Mouse (Mus musculus): ENCODE measurements around the gene Cog7. TPM values are rescaled to one million over a fixed set of nuclear protein-coding genes. Genes with fewer than 3 reads are reported as not detected.

Gene Cog7
- polyA plus RNA-seq, 1 experiment = 14.1 TPM

- H3K27ac ChIP-seq (ENCODE audit: control insufficient read depth, insufficient read depth, low read length) = no peak overlapping the region
- TF ChIP-seq CTCF (IDR thresholded peaks at IDR 0.05; ENCODE audit: borderline replicate concordance, control insufficient read depth, extremely low read depth, insufficient read depth, low read length, poor library complexity) = no peak
- TF ChIP-seq POLR2A (IDR thresholded peaks at IDR 0.05; ENCODE audit: control insufficient read depth, extremely low read depth, insufficient read depth, low read length, poor library complexity) = no peak
- H3K27me3 ChIP-seq (ENCODE audit: control insufficient read depth, insufficient read depth, low read length) = no peaks in the 10 kb centered on the region
- no peaks in the 10 kb centered on the region for H3K4me1 ChIP-seq (replicated peaks; ENCODE audit: control insufficient read depth, insufficient read depth, low read length)
- WGBS = 90% methylated on average over 7 of the region's 7 CpGs
- no peak for DNase-seq
- no peaks in the 10 kb centered on the region for H3K36me3 ChIP-seq (ENCODE audit: control insufficient read depth, insufficient read depth, low read length)
- no peak overlapping the region for H3K4me3 ChIP-seq (ENCODE audit: control insufficient read depth, insufficient read depth, low read length)
Measured at GRCm38 (mm10) chr7:121840810-121841209, 140.7 kb downstream of the Cog7 start.

DNA sequence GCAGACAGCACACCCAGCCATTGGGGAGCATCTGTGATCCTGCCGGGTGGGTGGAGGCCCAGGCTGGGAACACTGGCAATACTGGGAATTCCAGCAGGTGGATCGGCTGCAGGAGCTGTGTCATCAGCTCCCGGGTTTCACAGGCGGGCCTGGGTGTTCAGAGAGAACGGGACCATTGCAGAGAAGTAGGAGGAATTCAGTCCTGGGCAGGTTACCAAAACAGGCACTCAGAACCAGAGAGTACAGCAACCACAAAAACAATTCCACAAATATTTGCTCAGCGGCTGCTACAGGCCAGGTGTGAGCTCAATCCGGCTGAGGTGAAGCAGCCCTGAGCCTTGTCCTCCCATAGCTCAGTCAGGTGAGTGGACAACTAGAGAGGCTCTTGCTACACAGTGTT is 144.7 kb downstream of the Cog7 start:
- DNase-seq = no peak
- 94% methylated on average over 7 of the region's 7 CpGs for WGBS
- no peaks in the 10 kb centered on the region for H3K27me3 ChIP-seq (ENCODE audit: control insufficient read depth, insufficient read depth, low read length)
- no peak for TF ChIP-seq POLR2A (IDR thresholded peaks at IDR 0.05; ENCODE audit: control insufficient read depth, extremely low read depth, insufficient read depth, low read length, poor library complexity)
- no peak for TF ChIP-seq CTCF (IDR thresholded peaks at IDR 0.05; ENCODE audit: borderline replicate concordance, control insufficient read depth, extremely low read depth, insufficient read depth, low read length, poor library complexity)
- H3K27ac ChIP-seq (ENCODE audit: control insufficient read depth, insufficient read depth, low read length) = no peak overlapping the region
- H3K4me1 ChIP-seq (replicated peaks; ENCODE audit: control insufficient read depth, insufficient read depth, low read length) = no peaks in the 10 kb centered on the region
- no peak overlapping the region for H3K4me3 ChIP-seq (ENCODE audit: control insufficient read depth, insufficient read depth, low read length)
- H3K36me3 ChIP-seq (ENCODE audit: control insufficient read depth, insufficient read depth, low read length) = no peaks in the 10 kb centered on the region

DNA sequence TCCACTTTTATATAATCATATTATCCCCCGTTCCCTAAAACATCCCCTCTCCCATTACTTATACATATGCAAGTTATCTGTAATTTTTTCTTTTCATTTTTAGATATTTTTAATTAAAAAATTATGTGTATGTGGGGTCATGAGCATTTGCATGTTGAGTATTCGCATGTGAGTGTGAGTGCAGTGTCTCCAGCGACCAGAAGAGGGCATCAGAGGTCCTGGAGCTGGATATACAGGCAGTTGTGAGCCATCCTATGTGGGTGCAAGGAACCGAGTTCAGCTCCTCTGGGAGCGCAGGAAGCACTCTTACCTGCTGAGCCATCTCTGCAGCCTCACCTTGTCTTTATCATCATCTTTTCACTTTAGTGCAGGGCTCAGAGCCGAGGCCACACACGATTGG is 146.1 kb downstream of the Cog7 start:
- no peaks in the 10 kb centered on the region for H3K27me3 ChIP-seq (ENCODE audit: control insufficient read depth, insufficient read depth, low read length)
- 81% methylated on average over 7 of the region's 7 CpGs for WGBS
- no peak for TF ChIP-seq CTCF (IDR thresholded peaks at IDR 0.05; ENCODE audit: borderline replicate concordance, control insufficient read depth, extremely low read depth, insufficient read depth, low read length, poor library complexity)
- no peak for TF ChIP-seq POLR2A (IDR thresholded peaks at IDR 0.05; ENCODE audit: control insufficient read depth, extremely low read depth, insufficient read depth, low read length, poor library complexity)
- no peak overlapping the region for H3K4me3 ChIP-seq (ENCODE audit: control insufficient read depth, insufficient read depth, low read length)
- H3K36me3 ChIP-seq (ENCODE audit: control insufficient read depth, insufficient read depth, low read length) = no peaks in the 10 kb centered on the region
- no peak overlapping the region for H3K27ac ChIP-seq (ENCODE audit: control insufficient read depth, insufficient read depth, low read length)
- peak; percentile 11 for DNase-seq
- no peaks in the 10 kb centered on the region for H3K4me1 ChIP-seq (replicated peaks; ENCODE audit: control insufficient read depth, insufficient read depth, low read length)

Other genes with a start within 250 kb of the Cog7 start
- gene Scnn1g, start 247.2 kb downstream of the Cog7 start, polyA plus RNA-seq (2012; rRNA removed) = 0.61 and 1.3 TPM in 2 replicates
- gene Scnn1b, start 116.7 kb downstream of the Cog7 start, polyA plus RNA-seq (2012; rRNA removed) = 0.52 and 1.1 TPM in 2 replicates
- 35.4 and 51.1 TPM in 2 replicates for gene Gga2, start 39.5 kb upstream of the Cog7 start, polyA plus RNA-seq (2012; rRNA removed)
- 34.3 and 35.1 TPM in 2 replicates for gene Ubfd1, start 85.5 kb upstream of the Cog7 start, polyA plus RNA-seq (2012; rRNA removed)
- gene Ears2, start 85.6 kb upstream of the Cog7 start, polyA plus RNA-seq (2012; rRNA removed) = 9.6 and 10.5 TPM in 2 replicates
- 361 and 467 TPM in 2 replicates for gene Ndufab1, start 120.2 kb upstream of the Cog7 start, polyA plus RNA-seq (2012; rRNA removed)
- gene Palb2, start 151.3 kb upstream of the Cog7 start, polyA plus RNA-seq (2012; rRNA removed) = 5.9 and 6.1 TPM in 2 replicates
- gene Dctn5, start 151.3 kb upstream of the Cog7 start, polyA plus RNA-seq (2012; rRNA removed) = 99.5 and 130 TPM in 2 replicates
- 71.8 and 93.5 TPM in 2 replicates for gene Plk1, start 177.7 kb upstream of the Cog7 start, polyA plus RNA-seq (2012; rRNA removed)
- gene Ern2, start 204.5 kb upstream of the Cog7 start, polyA plus RNA-seq (2012; rRNA removed) = 0.11 and 0.17 TPM in 2 replicates
- 5.5 and 5.7 TPM in 2 replicates for gene Chp2, start 237.8 kb upstream of the Cog7 start, polyA plus RNA-seq (2012; rRNA removed)

All from thymus, adult 2 months (tissue).